Comparison of ENCODE assay signal across 7 mouse cellular contexts in the genomic region with DNA sequence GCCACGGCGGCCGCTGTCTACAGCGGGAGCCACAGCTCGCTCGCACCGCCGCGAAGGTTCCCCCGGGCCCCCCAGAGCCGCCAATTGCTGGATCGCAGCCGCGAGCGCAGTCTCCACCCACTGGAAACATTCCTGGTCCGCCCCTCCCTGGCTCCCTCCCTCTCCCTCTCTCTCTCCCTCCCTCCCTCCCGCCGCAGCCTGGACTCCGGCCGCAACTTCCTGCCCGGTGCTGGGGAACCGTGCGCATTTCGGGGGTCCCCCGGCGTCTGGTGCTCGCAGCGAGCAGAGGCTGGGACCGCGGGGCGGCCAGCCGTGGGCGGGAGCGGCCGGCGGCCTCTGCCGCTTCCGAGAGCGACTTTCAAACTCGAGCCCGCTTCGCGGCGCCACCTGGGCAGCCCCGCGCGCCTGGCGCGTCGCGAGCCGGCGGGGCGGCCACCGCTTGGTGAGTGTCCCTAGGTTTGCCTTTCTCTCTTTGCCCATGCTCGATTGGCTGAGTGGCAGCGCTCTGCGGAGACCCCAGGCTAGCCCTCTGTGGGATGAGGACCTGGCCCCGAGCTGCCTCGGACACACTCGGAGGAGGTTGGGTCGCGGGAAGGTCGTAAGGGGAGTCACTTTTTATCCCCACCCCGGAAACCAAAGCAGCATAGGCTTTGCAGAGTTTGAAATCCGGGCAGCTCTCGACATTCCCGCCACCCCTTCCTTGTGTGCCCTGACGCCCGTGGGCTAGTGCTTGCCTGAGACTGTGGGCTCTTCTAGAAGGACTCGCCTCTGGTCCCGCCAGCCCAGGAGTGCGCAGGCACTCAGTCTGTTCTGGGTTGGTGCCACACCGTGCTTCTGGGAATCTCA. TPM values are rescaled to one million over a fixed set of nuclear protein-coding genes. Genes with fewer than 3 reads are reported as not detected.
A peak's percentile ranks its signal among the peaks of the same experiment; 100 is the strongest.
DNase-seq lines count a peak whose midpoint lies in the region; ATAC-seq lines count a peak whose summit lies in the region.

No protein-coding gene starts in this region.

- H3K27ac ChIP-seq in intestine, embryonic 15.5 days = peak overlapping the region; percentile 94
- peak overlapping the region; percentile 70; the same call in 1 of the 2 replicates for H3K27ac ChIP-seq in liver, embryonic 11.5 days (ENCODE audit: low read depth, low read length)
- peak overlapping the region; percentile 93 for H3K27ac ChIP-seq in stomach, embryonic 15.5 days

- H3K9ac ChIP-seq in intestine, embryonic 15.5 days = peak overlapping the region; percentile 86
- H3K9ac ChIP-seq in liver, embryonic 11.5 days (ENCODE audit: low read depth, low read length) = peak overlapping the region; percentile 64
- H3K9ac ChIP-seq in stomach, embryonic 15.5 days = peak overlapping the region; percentile 93

- peak overlapping the region; percentile 78 for H3K4me3 ChIP-seq in intestine, embryonic 15.5 days (replicated peaks)
- peak overlapping the region; percentile 71 for H3K4me3 ChIP-seq in liver, embryonic 11.5 days (ENCODE audit: low read depth, low read length)
- H3K4me3 ChIP-seq in stomach, embryonic 15.5 days (replicated peaks) = peak overlapping the region; percentile 80

- peak; percentile 30 for ATAC-seq in activated CD4-positive, CD25-positive, alpha-beta regulatory T cell, adult 4 months
- peak; percentile 93 for ATAC-seq in intestine, embryonic 15.5 days
- ATAC-seq in liver, embryonic 11.5 days (replicated peaks; ENCODE audit: low FRiP score) = peak; percentile 69
- peak; percentile 14 for ATAC-seq in monocyte, adult 5-6 weeks (replicated peaks; ENCODE audit: insufficient number of reproducible peaks, low FRiP score, low TSS enrichment, poor library complexity, severe bottlenecking)
- peak; percentile 92 for ATAC-seq in stomach, embryonic 15.5 days (ENCODE audit: insufficient read depth, low FRiP score, low read depth)

- WGBS in intestine, embryonic 15.5 days = under 1% methylated on average over 67 of the region's 74 CpGs
- WGBS in liver, embryonic 11.5 days = under 1% methylated on average over 68 of the region's 74 CpGs
- under 1% methylated on average over 72 of the region's 74 CpGs for WGBS in stomach, embryonic 15.5 days

- no peaks in the 10 kb centered on the region for H3K36me3 ChIP-seq in intestine, embryonic 15.5 days
- H3K36me3 ChIP-seq in liver, embryonic 11.5 days (ENCODE audit: control insufficient read depth, insufficient read depth, low read length) = no peaks in the 10 kb centered on the region; the same call in 1 of the 2 replicates
- H3K36me3 ChIP-seq in stomach, embryonic 15.5 days = no peaks in the 10 kb centered on the region

- H3K27me3 ChIP-seq in intestine, embryonic 15.5 days (replicated peaks) = no peaks in the 10 kb centered on the region
- peaks cover 70% of the 10 kb centered on the region for H3K27me3 ChIP-seq in liver, embryonic 11.5 days (replicated peaks; ENCODE audit: control insufficient read depth, insufficient read depth, low read length)
- H3K27me3 ChIP-seq in stomach, embryonic 15.5 days (replicated peaks) = no peaks in the 10 kb centered on the region

- DNase-seq in cerebellum, postnatal 14 days = peak; percentile 83 to 84
- peak; percentile 73 to 81 for DNase-seq in gastrocnemius, postnatal 4 days (ENCODE audit: low spot score in 2 of 2)
- DNase-seq in liver, embryonic 11.5 days (ENCODE audit: low spot score) = peak; percentile 81

- peaks cover 25% of the 10 kb centered on the region for H3K4me1 ChIP-seq in intestine, embryonic 15.5 days (replicated peaks)
- H3K4me1 ChIP-seq in liver, embryonic 11.5 days (replicated peaks; ENCODE audit: control insufficient read depth, insufficient read depth, low read length) = peaks cover 29% of the 10 kb centered on the region
- H3K4me1 ChIP-seq in stomach, embryonic 15.5 days = peaks cover 25% of the 10 kb centered on the region

- no peaks in the 10 kb centered on the region for H3K9me3 ChIP-seq in intestine, embryonic 15.5 days
- no peaks in the 10 kb centered on the region for H3K9me3 ChIP-seq in liver, embryonic 11.5 days (ENCODE audit: control insufficient read depth, low read length)
- no peaks in the 10 kb centered on the region for H3K9me3 ChIP-seq in stomach, embryonic 15.5 days

- peak overlapping the region; percentile 83 for H3K4me2 ChIP-seq in intestine, embryonic 15.5 days (replicated peaks)
- H3K4me2 ChIP-seq in liver, embryonic 11.5 days = peak overlapping the region; percentile 92
- H3K4me2 ChIP-seq in stomach, embryonic 15.5 days = peak overlapping the region; percentile 96

RNA-seq across cellular contexts. Expression of a gene that starts 2.9 kb away (rescaled TPM):
- polyA plus RNA-seq in activated CD4-positive, CD25-positive, alpha-beta regulatory T cell, adult 4 months (2017; shearing (Covaris generic)) = 1 to 10 TPM; 2.5 to 3.7 TPM
- total RNA-seq in gastrocnemius, postnatal 4 days (2021) = 10 to 100 TPM; 23.2 to 27.6 TPM
- 9.5 and 11.2 TPM in 2 replicates for polyA plus RNA-seq in intestine, embryonic 15.5 days (2015; fragmentation: Nextera tagmentation; extraction: Ambion mirVana)
- polyA plus RNA-seq in liver, embryonic 11.5 days (2014; fragmentation: Nextera tagmentation; extraction: Ambion mirVana) = 3.4 and 4.1 TPM in 2 replicates
- total RNA-seq in monocyte, adult 5-6 weeks (2017) = 54.4 to 58.3 TPM (median 55.2 TPM) in 3 replicates
- 11.5 and 13.9 TPM in 2 replicates for polyA plus RNA-seq in stomach, embryonic 15.5 days (2015; fragmentation: Nextera tagmentation; extraction: Ambion mirVana)

Comparison
In these comparisons a context has a peak if more than half of its experiments do, and no peak if none do; other contexts are left out.
1. Peak in every context shown above with its lines: DNase-seq, ATAC-seq, H3K4me3 ChIP-seq and H3K27ac ChIP-seq.
2. ATAC-seq: peak in every context shown above with its lines; median percentile 93 in intestine, embryonic 15.5 days; 92 in stomach, embryonic 15.5 days; 69 in liver, embryonic 11.5 days; 30 in activated CD4-positive, CD25-positive, alpha-beta regulatory T cell, adult 4 months; 14 in monocyte, adult 5-6 weeks.